Mouse (Mus musculus): ENCODE results near the gene Tmbim4. TPM values are rescaled to one million over a fixed set of nuclear protein-coding genes. Genes with fewer than 3 reads are reported as not detected.
"Not testable (repeated sequence)": the region's sequence is repeated elsewhere in the genome, so short reads cannot be mapped to it uniquely, and the experiment has no call there.

Tmbim4 gene
- polyA plus RNA-seq, 1 experiment = 102 TPM

DNA sequence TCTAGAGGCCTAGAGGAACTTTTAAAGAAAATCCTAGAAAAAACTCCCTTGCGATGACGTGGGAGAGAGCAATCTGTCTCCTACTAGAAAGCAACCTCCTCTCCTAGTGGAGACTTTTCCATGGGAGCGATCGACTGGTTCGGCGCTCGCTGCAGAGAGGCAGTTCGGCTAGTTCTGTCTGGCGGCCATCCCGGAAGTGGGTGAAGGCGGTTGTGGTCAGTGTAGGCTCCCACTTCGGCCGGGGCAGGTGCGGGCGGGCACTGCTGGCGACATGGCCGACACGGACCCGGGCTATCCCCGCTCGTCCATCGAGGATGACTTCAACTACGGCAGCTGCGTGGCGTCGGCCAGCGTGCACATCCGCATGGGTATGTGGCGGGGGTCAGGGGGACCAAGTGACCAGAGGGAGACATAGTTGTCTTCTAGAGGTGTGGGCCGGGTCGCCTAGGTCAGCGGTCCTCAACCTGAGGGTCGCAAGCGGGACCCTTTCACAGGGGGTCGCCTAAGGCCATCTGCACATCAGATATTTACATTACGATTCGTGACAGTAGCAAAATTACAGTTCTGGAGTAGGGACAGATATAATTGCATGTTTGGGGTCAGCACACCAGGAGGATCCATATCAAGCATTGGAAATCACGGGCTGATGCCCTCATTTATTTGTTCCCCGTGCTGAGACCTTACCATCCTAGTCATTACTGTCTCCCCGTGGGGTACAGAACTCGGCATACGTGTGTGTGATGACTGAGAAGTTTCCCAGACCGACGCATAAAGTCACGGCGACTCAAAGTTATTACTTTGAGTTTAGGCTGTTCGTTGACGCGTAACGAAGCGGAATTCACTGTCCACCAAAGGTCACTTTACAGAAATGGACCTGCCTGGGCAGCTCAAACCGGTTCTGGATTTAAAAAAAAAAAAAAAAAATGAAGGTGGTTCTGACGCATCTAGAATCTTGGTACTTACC, 7.5 kb downstream of the Tmbim4 start:
- Histone ChIP-seq H3K27ac (ENCODE audit: insufficient read depth, low read length) (0 out of 2 replicates have a peak overlapping the region, but pooled peaks have one; percentile 1), H3K4me1 (ENCODE audit: control insufficient read depth, insufficient read depth, low read length) (peaks cover 3% of the 10 kb centered on the region; the same call in 1 of the 2 replicates), H3K4me3 (ENCODE audit: insufficient read depth, low read length) (peak overlapping the region; percentile 72)
- peak; percentile 41 for TF ChIP-seq POLR2A (IDR thresholded peaks at IDR 0.05; ENCODE audit: extremely low read depth, insufficient read depth, low read length)
- TF ChIP-seq CTCF (IDR thresholded peaks at IDR 0.05; ENCODE audit: extremely low read depth, insufficient read depth, low read length) = no peak

DNA sequence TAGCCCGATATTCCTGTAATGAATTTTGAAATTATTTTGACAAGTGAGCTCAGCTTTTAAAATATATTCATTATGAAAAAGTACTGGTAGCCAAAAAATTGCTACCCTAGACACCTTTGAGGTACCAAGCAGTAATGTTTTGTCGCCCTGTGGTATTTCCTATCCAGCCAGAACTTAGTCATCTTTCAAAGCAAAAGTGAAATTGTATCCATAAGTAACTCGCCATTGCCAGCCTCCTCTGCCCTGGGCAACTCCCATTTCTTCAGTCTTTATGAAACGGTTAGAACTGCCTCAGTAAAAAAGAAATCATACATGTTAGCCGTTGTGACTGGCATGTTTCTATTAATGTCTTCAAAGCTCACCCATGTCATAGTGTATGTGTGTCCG, 8.1 kb downstream of the Tmbim4 start:
- Histone ChIP-seq H3K27ac (ENCODE audit: insufficient read depth, low read length) (no peak overlapping the region), H3K4me3 (ENCODE audit: insufficient read depth, low read length) (peak overlapping the region; percentile 72; the same call in 1 of the 2 replicates), H3K4me1 (ENCODE audit: control insufficient read depth, insufficient read depth, low read length) (peaks cover 3% of the 10 kb centered on the region; the same call in 1 of the 2 replicates)
- no peak for TF ChIP-seq POLR2A (IDR thresholded peaks at IDR 0.05; ENCODE audit: extremely low read depth, insufficient read depth, low read length)
- no peak for TF ChIP-seq CTCF (IDR thresholded peaks at IDR 0.05; ENCODE audit: extremely low read depth, insufficient read depth, low read length)

DNA sequence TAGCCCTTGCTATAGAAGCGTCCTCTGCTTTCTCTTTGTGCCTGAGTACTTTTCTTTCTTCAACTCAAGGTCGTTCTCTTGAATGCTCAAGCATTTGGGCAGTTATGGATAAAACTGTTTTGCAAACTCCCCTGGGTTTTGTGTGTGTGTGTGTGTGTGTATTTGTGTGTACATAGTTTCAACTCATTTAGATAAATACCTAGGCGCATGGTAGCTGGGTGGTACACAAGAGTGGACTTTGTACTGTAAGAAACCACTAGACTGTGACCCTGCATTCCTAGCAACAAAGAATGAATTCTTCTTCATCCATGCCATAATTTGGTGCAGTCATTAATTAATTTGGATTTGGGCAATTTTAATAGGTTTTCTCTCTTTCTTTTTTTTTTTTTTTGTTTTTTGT, 8.7 kb downstream of the Tmbim4 start:
- peaks cover 3% of the 10 kb centered on the region; the same call in 1 of the 2 replicates for H3K4me1 ChIP-seq (ENCODE audit: control insufficient read depth, insufficient read depth, low read length)
- no peak overlapping the region for H3K27ac ChIP-seq (ENCODE audit: insufficient read depth, low read length)
- H3K4me3 ChIP-seq (ENCODE audit: insufficient read depth, low read length) = no peak overlapping the region; the same call in 1 of the 2 replicates
- TF ChIP-seq CTCF (IDR thresholded peaks at IDR 0.05; ENCODE audit: extremely low read depth, insufficient read depth, low read length) = no peak
- TF ChIP-seq POLR2A (IDR thresholded peaks at IDR 0.05; ENCODE audit: extremely low read depth, insufficient read depth, low read length) = no peak

DNA sequence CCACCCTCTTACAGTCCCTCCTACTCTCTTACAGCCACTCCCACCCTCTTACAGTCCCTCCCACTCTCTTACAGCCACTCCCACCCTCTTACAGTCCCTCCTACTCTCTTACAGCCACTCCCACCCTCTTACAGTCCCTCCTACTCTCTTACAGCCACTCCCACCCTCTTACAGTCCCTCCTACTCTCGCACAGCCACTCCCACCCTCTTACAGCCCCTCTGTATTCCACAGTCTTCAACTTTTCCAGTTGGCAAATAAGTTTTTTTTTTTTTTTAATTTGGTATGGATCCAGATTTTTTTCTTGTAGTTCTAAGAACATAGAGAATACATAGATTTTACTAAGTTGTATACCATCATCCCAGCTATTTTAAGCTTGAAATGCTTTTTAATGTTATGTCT, 15.7 kb downstream of the Tmbim4 start:
- H3K4me3 ChIP-seq (ENCODE audit: insufficient read depth, low read length); H3K27ac ChIP-seq (ENCODE audit: insufficient read depth, low read length); H3K4me1 ChIP-seq (ENCODE audit: control insufficient read depth, insufficient read depth, low read length): not testable (repeated sequence)

DNA sequence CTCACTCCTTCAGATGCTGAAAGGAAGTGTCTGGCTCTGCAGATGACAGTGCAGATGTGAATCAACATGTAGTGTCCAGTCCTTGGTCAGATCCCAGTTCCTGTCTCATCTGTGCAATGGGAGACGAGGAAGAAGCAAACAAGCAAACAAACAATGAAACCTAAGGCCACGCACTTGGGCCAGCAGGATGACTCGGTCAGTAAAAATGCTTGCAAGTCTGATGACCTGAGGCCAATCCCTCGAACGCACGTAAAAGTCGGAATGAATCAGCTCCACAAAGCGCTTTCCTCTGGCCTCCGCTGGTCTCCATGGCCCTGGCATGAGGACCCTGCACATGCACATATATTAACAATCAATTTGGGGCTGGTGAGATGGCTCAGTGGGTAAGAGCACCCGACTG, 17.6 kb downstream of the Tmbim4 start:
- no peak for TF ChIP-seq POLR2A (IDR thresholded peaks at IDR 0.05; ENCODE audit: extremely low read depth, insufficient read depth, low read length)
- no peak for TF ChIP-seq CTCF (IDR thresholded peaks at IDR 0.05; ENCODE audit: extremely low read depth, insufficient read depth, low read length)
- H3K4me3 ChIP-seq (ENCODE audit: insufficient read depth, low read length) = no peak overlapping the region
- H3K27ac ChIP-seq (ENCODE audit: insufficient read depth, low read length) = no peak overlapping the region
- H3K4me1 ChIP-seq (ENCODE audit: control insufficient read depth, insufficient read depth, low read length) = no peaks in the 10 kb centered on the region

DNA sequence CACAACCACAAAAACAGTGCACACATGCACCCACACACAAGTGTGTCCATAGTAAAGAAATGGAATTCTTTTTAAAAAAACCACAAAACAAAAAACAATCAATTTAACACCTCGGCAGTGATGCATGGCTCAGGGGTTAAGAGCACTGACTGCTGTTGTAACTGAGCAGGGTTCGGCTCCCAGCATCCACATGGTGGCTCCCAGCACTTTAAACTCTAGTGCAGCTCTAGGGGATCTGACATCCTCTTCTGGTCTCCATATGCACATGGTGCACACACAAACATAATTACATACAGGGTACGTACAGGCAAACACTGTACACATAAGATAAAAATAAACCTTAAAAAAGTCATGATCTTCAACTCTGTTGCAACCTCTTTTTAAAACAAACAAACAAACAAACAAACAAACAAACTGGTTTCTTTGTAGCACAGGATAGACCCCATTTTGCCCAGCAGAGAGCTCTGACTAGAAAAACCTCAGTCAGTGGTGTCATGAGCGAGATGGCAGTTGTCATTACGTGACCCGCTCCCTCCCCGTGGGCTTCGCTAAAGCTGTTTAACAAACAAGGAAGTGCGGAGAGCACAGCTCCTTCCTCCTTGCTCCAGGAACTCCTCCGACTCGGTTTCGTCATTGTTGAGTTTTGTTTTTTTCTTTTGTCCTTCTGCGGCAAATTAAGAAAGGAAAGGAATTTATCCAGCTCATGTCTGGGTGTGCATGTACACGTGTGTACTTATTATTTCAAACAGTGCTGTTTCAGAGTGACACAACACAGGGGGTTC, 18.4 kb downstream of the Tmbim4 start:
- H3K4me1 ChIP-seq (ENCODE audit: control insufficient read depth, insufficient read depth, low read length) = no peaks in the 10 kb centered on the region
- TF ChIP-seq POLR2A (IDR thresholded peaks at IDR 0.05; ENCODE audit: extremely low read depth, insufficient read depth, low read length) = no peak
- no peak for TF ChIP-seq CTCF (IDR thresholded peaks at IDR 0.05; ENCODE audit: extremely low read depth, insufficient read depth, low read length)
- H3K27ac ChIP-seq (ENCODE audit: insufficient read depth, low read length) = no peak overlapping the region
- no peak overlapping the region for H3K4me3 ChIP-seq (ENCODE audit: insufficient read depth, low read length)

DNA sequence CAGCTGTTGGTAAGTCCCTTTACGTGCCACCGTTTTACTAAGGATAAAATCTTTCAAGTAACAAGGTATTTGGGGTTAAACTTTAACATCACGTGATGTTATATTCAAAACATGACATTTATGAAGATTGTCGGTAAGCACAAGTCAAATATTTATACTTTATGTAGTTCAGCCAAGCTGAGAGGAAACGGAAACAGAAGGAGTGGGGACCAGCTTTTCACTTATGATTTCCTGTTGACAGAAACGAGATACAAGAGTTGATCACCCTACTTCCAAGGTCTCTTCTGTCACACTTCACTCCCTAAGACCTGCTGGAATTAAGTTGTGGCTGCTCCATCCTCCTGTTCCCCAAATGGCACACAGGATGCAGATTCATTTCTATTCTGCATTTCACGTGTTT, 19.4 kb downstream of the Tmbim4 start:
- H3K4me1 ChIP-seq (ENCODE audit: control insufficient read depth, insufficient read depth, low read length) = no peaks in the 10 kb centered on the region
- H3K27ac ChIP-seq (ENCODE audit: insufficient read depth, low read length) = no peak overlapping the region
- TF ChIP-seq POLR2A (IDR thresholded peaks at IDR 0.05; ENCODE audit: extremely low read depth, insufficient read depth, low read length) (no peak), CTCF (IDR thresholded peaks at IDR 0.05; ENCODE audit: extremely low read depth, insufficient read depth, low read length) (no peak)
- no peak overlapping the region for H3K4me3 ChIP-seq (ENCODE audit: insufficient read depth, low read length)

DNA sequence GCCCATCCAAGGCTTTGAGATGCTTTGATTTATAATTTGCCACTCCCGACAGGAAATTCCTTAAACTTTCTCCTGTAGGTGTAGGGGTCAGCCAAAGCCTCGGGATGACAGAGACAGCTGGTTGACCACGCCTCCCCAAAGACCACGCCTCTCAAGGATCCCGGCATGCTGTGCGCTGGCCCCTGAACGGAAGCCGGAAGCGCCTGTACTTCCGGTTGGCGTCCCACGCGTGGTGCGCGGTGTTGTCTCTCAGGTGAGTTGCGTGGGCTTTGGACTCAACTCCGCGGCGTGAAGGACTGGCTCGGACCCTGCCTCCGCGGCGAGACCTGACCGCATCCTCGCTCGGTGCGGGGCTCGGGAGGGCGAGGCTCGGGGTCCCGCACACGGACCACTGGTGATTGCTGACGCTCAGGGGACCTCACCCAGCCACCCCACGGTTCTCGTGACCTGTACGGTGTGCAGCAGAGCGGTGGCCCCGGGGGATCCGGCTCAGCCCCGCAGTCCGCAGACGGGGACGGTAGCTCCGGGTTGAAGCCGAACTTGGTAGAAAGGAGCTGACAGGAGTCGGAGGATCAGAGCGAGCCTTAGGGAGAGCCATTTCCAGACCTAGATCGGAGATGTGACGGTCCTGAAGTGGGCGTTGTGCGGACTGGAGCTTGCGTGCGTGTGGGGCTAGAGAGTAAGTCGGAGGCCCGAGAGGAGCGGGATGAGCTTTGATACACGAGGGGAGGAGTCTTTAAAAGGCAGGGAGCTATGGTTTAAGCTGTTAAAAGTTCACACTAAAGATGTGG, 25.7 kb downstream of the Tmbim4 start, which contains the start of gene Llph:
Gene Llph (plus strand): TSS at position 200 of the 791 bp plus-strand sequence.
- TF ChIP-seq POLR2A (IDR thresholded peaks at IDR 0.05; ENCODE audit: extremely low read depth, insufficient read depth, low read length) = peak; percentile 73
- TF ChIP-seq CTCF (IDR thresholded peaks at IDR 0.05; ENCODE audit: extremely low read depth, insufficient read depth, low read length) = no peak
- Histone ChIP-seq H3K4me1 (ENCODE audit: control insufficient read depth, insufficient read depth, low read length) (peaks cover 4% of the 10 kb centered on the region; the same call in 1 of the 2 replicates), H3K27ac (ENCODE audit: insufficient read depth, low read length) (no peak within 1 kb of the TSS), H3K4me3 (ENCODE audit: insufficient read depth, low read length) (peak within 1 kb of the TSS; percentile 81)

DNA sequence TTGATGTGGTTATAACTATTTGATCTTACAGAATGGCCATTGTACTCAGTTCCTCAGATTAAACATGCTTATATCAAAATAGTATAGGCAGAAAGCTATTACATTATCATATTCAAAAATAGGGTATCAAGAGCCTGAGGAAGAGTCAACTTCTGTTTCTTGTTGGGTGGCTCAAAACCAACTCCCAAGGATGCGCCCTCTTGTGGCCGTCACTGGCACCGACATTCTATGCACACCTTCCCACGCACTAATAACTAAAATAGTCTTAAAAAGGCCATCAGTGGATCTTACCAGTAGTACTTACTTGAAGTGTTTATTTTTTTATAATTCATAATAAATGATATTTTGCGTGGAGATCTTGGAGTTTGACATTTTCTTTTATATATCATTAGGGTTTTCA, 30.3 kb downstream of the Tmbim4 start:
- H3K27ac ChIP-seq (ENCODE audit: insufficient read depth, low read length) = no peak overlapping the region
- H3K4me3 ChIP-seq (ENCODE audit: insufficient read depth, low read length) = no peak overlapping the region
- no peak for TF ChIP-seq POLR2A (IDR thresholded peaks at IDR 0.05; ENCODE audit: extremely low read depth, insufficient read depth, low read length)
- TF ChIP-seq CTCF (IDR thresholded peaks at IDR 0.05; ENCODE audit: extremely low read depth, insufficient read depth, low read length) = peak; percentile 58
- peaks cover 4% of the 10 kb centered on the region; the same call in 1 of the 2 replicates for H3K4me1 ChIP-seq (ENCODE audit: control insufficient read depth, insufficient read depth, low read length)

Data from cortical plate, adult 2 months (tissue).